Mouse (Mus musculus): Measurements from ENCODE around the gene Pcdh10. TPM values are rescaled to one million over a fixed set of nuclear protein-coding genes. Genes with fewer than 3 reads are reported as not detected.

Pcdh10 gene
- polyA plus RNA-seq (2012; fragmentation: generic; extraction: Trizol): 0.02 TPM
- long read RNA-seq, experiment 1: 0 reads
- long read RNA-seq, experiment 2: 0 reads

GRCm38 (mm10) chr3:45378145-45378544, at the start of gene Pcdh10:
Gene Pcdh10, plus strand, starts transcription at chr3:45378398.
- no peaks in the 10 kb centered on the region for H3K79me3 ChIP-seq (ENCODE audit: low read depth)
- no peak within 1 kb of the TSS for H3K4me3 ChIP-seq (ENCODE audit: insufficient read depth, poor library complexity, severe bottlenecking)
- peaks cover 12% of the 10 kb centered on the region for H3K27me3 ChIP-seq (ENCODE audit: control insufficient read depth, insufficient read depth, insufficient read length)
- no peaks in the 10 kb centered on the region for H3K79me2 ChIP-seq (ENCODE audit: control insufficient read depth, insufficient read depth)
- H3ac ChIP-seq (ENCODE audit: control insufficient read depth, insufficient read length, low read depth): peak within 1 kb of the TSS; percentile 30
- no peaks in the 10 kb centered on the region for H3K36me3 ChIP-seq (ENCODE audit: control insufficient read depth, insufficient read depth)
- TF ChIP-seq MAX (IDR thresholded peaks at IDR 0.05): peak; percentile 17
- TF ChIP-seq MYOD1 (IDR thresholded peaks at IDR 0.05; ENCODE audit: control insufficient read depth, insufficient read length, low read depth): no peak

DNA sequence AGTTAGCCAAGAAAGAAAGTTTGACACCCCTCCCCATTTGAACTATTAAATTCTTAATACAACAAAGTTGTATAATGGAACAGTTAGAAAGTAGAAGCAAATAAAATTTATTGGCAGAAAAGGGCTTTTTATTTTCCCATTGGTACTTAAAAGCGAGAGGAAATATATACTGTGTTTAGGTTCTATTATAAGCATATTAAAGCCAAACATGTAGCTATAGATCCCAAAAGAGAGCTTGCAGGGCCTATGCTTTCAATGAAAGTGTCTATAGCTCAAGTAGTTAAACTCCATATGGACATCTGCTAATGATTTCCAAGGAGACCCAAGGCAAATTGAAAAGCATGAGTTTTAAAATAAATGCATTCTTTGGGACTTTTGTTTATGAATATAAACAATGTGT, 22.3 kb upstream of the Pcdh10 start:
- H3K36me3 ChIP-seq (ENCODE audit: control insufficient read depth, insufficient read depth): no peaks in the 10 kb centered on the region
- no peaks in the 10 kb centered on the region for H3K27me3 ChIP-seq (ENCODE audit: control insufficient read depth, insufficient read depth, insufficient read length)
- no peak overlapping the region for H3K4me3 ChIP-seq (ENCODE audit: insufficient read depth, poor library complexity, severe bottlenecking)
- no peak overlapping the region for H3ac ChIP-seq (ENCODE audit: control insufficient read depth, insufficient read length, low read depth)
- TF ChIP-seq FOSL1 (IDR thresholded peaks at IDR 0.05; ENCODE audit: insufficient read depth, low read length, poor library complexity, severe bottlenecking) (no peak), MYOG (IDR thresholded peaks at IDR 0.05; ENCODE audit: control insufficient read depth, extremely low read depth, insufficient read length) (no peak), CTCF (IDR thresholded peaks at IDR 0.05; ENCODE audit: control insufficient read depth, insufficient read depth, insufficient read length) (no peak), CEBPB (IDR thresholded peaks at IDR 0.05; ENCODE audit: low read depth) (no peak), MAX (IDR thresholded peaks at IDR 0.05) (no peak)
- no peaks in the 10 kb centered on the region for H3K79me3 ChIP-seq (ENCODE audit: low read depth)
- no peaks in the 10 kb centered on the region for H3K79me2 ChIP-seq (ENCODE audit: control insufficient read depth, insufficient read depth)

- H3K79me2 ChIP-seq (ENCODE audit: control insufficient read depth, insufficient read depth): no peaks in the 10 kb centered on the region
- H3K79me3 ChIP-seq (ENCODE audit: low read depth): no peaks in the 10 kb centered on the region
- H3K36me3 ChIP-seq (ENCODE audit: control insufficient read depth, insufficient read depth): no peaks in the 10 kb centered on the region
- no peaks in the 10 kb centered on the region for H3K27me3 ChIP-seq (ENCODE audit: control insufficient read depth, insufficient read depth, insufficient read length)
- H3K4me3 ChIP-seq (ENCODE audit: insufficient read depth, poor library complexity, severe bottlenecking): no peak overlapping the region
- TF ChIP-seq MYOG (IDR thresholded peaks at IDR 0.05; ENCODE audit: control insufficient read depth, extremely low read depth, insufficient read length) (no peak), MYOD1 (IDR thresholded peaks at IDR 0.05; ENCODE audit: control insufficient read depth, insufficient read length, low read depth) (no peak), CEBPB (IDR thresholded peaks at IDR 0.05; ENCODE audit: low read depth) (no peak), CTCF (IDR thresholded peaks at IDR 0.05; ENCODE audit: control insufficient read depth, insufficient read depth, insufficient read length) (no peak), USF1 (IDR thresholded peaks at IDR 0.05; ENCODE audit: low read depth) (no peak), FOSL1 (IDR thresholded peaks at IDR 0.05; ENCODE audit: insufficient read depth, low read length, poor library complexity, severe bottlenecking) (no peak), MAX (IDR thresholded peaks at IDR 0.05) (no peak)
- no peak overlapping the region for H3ac ChIP-seq (ENCODE audit: control insufficient read depth, insufficient read length, low read depth)
Observed at GRCm38 (mm10) chr3:45368952-45369351, 9.2 kb upstream of the Pcdh10 start.

DNA sequence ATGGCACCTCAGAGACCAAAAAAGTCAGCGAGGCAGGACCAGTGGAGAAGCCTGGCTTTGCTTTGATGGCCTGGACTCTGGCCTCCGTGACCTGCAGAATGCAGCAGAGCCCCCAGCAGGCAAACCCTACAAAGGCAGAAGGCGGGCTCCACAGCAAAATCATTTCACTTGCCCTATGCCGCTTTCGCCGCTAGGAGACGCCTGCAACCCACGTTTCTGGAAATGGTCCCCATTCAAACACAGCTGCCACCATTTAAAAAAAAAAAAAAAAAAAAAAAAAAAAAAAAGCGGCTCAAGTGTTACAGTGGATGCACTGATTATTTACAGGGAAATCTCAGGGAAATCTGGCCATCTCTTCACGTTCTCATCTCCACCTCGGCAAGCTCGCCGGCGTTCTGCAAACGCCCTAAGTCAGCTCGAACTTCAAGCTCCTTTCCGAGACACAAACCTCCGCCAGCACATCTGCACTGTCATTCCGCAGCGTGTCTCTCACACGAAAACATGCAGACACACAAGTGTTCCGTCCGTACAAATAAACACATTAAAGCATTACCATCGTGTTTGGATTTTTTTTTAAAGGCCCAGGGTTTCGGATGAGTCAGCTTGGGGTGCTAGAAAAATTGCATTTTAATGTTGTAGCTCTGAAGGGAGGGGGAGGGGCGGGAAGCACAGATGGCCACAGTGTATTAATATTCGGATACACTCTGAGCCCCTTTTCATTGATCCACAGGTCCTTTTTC, 2.3 kb upstream of the Pcdh10 start:
- peak overlapping the region; percentile 6 for H3K4me3 ChIP-seq (ENCODE audit: insufficient read depth, poor library complexity, severe bottlenecking)
- H3K27me3 ChIP-seq (ENCODE audit: control insufficient read depth, insufficient read depth, insufficient read length): peaks cover 10% of the 10 kb centered on the region
- TF ChIP-seq CTCF (IDR thresholded peaks at IDR 0.05; ENCODE audit: control insufficient read depth, insufficient read depth, insufficient read length) (peak; percentile 77), MYOG (IDR thresholded peaks at IDR 0.05; ENCODE audit: control insufficient read depth, extremely low read depth, insufficient read length) (no peak), FOSL1 (IDR thresholded peaks at IDR 0.05; ENCODE audit: insufficient read depth, low read length, poor library complexity, severe bottlenecking) (no peak), CEBPB (IDR thresholded peaks at IDR 0.05; ENCODE audit: low read depth) (no peak), MYOD1 (IDR thresholded peaks at IDR 0.05; ENCODE audit: control insufficient read depth, insufficient read length, low read depth) (no peak)
- no peaks in the 10 kb centered on the region for H3K79me2 ChIP-seq (ENCODE audit: control insufficient read depth, insufficient read depth)
- no peaks in the 10 kb centered on the region for H3K36me3 ChIP-seq (ENCODE audit: control insufficient read depth, insufficient read depth)
- H3ac ChIP-seq (ENCODE audit: control insufficient read depth, insufficient read length, low read depth): no peak overlapping the region
- no peaks in the 10 kb centered on the region for H3K79me3 ChIP-seq (ENCODE audit: low read depth)

- Histone ChIP-seq H3K4me3 (ENCODE audit: insufficient read depth, poor library complexity, severe bottlenecking) (peak overlapping the region; percentile 6), H3K79me3 (ENCODE audit: low read depth) (no peaks in the 10 kb centered on the region), H3K36me3 (ENCODE audit: control insufficient read depth, insufficient read depth) (no peaks in the 10 kb centered on the region), H3ac (ENCODE audit: control insufficient read depth, insufficient read length, low read depth) (peak overlapping the region; percentile 40), H3K27me3 (ENCODE audit: control insufficient read depth, insufficient read depth, insufficient read length) (peaks cover 12% of the 10 kb centered on the region), H3K79me2 (ENCODE audit: control insufficient read depth, insufficient read depth) (no peaks in the 10 kb centered on the region)
- no peak for TF ChIP-seq FOSL1 (IDR thresholded peaks at IDR 0.05; ENCODE audit: insufficient read depth, low read length, poor library complexity, severe bottlenecking)
- no peak for TF ChIP-seq MAX (IDR thresholded peaks at IDR 0.05)
- TF ChIP-seq USF1 (IDR thresholded peaks at IDR 0.05; ENCODE audit: low read depth): no peak
- no peak for TF ChIP-seq MYOG (IDR thresholded peaks at IDR 0.05; ENCODE audit: control insufficient read depth, extremely low read depth, insufficient read length)
- no peak for TF ChIP-seq CTCF (IDR thresholded peaks at IDR 0.05; ENCODE audit: control insufficient read depth, insufficient read depth, insufficient read length)
- no peak for TF ChIP-seq CEBPB (IDR thresholded peaks at IDR 0.05; ENCODE audit: low read depth)
- no peak for TF ChIP-seq MYOD1 (IDR thresholded peaks at IDR 0.05; ENCODE audit: control insufficient read depth, insufficient read length, low read depth)
Observed at GRCm38 (mm10) chr3:45376501-45377390, 1.5 kb upstream of the Pcdh10 start.
